Mouse (Mus musculus): Measurements from ENCODE around the gene Gpc6. TPM values are rescaled to one million over a fixed set of nuclear protein-coding genes. Genes with fewer than 3 reads are reported as not detected.

Gene Gpc6
- polyA plus RNA-seq, 1 experiment from 2014 or later, result 16.8 TPM

- H3K27ac ChIP-seq (replicated peaks; ENCODE audit: low read depth, low read length), result no peak overlapping the region
- no peaks in the 10 kb centered on the region for H3K27me3 ChIP-seq (ENCODE audit: control insufficient read depth, insufficient read depth, low read length)
- no peak for ATAC-seq (ENCODE audit: low FRiP score, low TSS enrichment)
- H3K9me3 ChIP-seq (ENCODE audit: control insufficient read depth, low read length), result no peaks in the 10 kb centered on the region
- 94% methylated on average over 3 of the region's 3 CpGs for WGBS
- no peak for DNase-seq
- no peaks in the 10 kb centered on the region for H3K4me1 ChIP-seq (ENCODE audit: control insufficient read depth, insufficient read depth, low read length)
- H3K9ac ChIP-seq (replicated peaks; ENCODE audit: low read length), result no peak overlapping the region
- H3K36me3 ChIP-seq (ENCODE audit: control insufficient read depth, insufficient read depth, low read length), result no peaks in the 10 kb centered on the region
- H3K4me3 ChIP-seq (replicated peaks; ENCODE audit: low read depth, low read length), result no peak overlapping the region
- H3K4me2 ChIP-seq (ENCODE audit: low read length), result no peak overlapping the region
Observed at GRCm38 (mm10) chr14:117203960-117204359, 278.8 kb downstream of the Gpc6 start.

GRCm38 (mm10) chr14:117214373-117214772 lies 289.3 kb downstream of the Gpc6 start:
- Histone ChIP-seq H3K4me2 (ENCODE audit: low read length) (no peak overlapping the region), H3K27ac (replicated peaks; ENCODE audit: low read depth, low read length) (no peak overlapping the region), H3K4me3 (replicated peaks; ENCODE audit: low read depth, low read length) (no peak overlapping the region), H3K9ac (replicated peaks; ENCODE audit: low read length) (no peak overlapping the region), H3K36me3 (ENCODE audit: control insufficient read depth, insufficient read depth, low read length) (no peaks in the 10 kb centered on the region), H3K4me1 (ENCODE audit: control insufficient read depth, insufficient read depth, low read length) (no peaks in the 10 kb centered on the region), H3K27me3 (ENCODE audit: control insufficient read depth, insufficient read depth, low read length) (no peaks in the 10 kb centered on the region), H3K9me3 (ENCODE audit: control insufficient read depth, low read length) (no peaks in the 10 kb centered on the region)
- no peak for DNase-seq
- no peak for ATAC-seq (ENCODE audit: low FRiP score, low TSS enrichment)

DNA sequence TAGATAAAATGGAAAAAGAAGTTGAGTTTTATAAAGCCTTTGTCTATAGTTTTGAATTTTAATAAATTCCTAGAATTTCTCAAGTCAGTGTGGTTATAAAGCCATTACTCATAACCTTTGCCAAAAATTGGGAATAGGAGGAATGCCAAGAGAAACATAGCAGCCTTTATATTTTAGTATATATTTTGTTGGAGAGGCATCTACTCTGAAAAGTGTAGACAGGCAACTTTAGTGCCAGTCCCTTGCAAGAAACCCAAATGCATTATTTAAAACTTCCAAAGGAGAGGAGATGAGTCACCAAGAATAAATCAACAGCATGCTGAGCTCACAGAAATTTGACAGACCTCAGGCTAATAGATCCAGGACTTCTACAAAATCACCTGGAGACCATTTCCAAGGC lies 301.8 kb downstream of the Gpc6 start:
- Histone ChIP-seq H3K4me3 (replicated peaks; ENCODE audit: low read depth, low read length) (no peak overlapping the region), H3K36me3 (ENCODE audit: control insufficient read depth, insufficient read depth, low read length) (no peaks in the 10 kb centered on the region), H3K4me1 (ENCODE audit: control insufficient read depth, insufficient read depth, low read length) (no peaks in the 10 kb centered on the region), H3K27me3 (ENCODE audit: control insufficient read depth, insufficient read depth, low read length) (no peaks in the 10 kb centered on the region), H3K4me2 (ENCODE audit: low read length) (no peak overlapping the region), H3K9me3 (ENCODE audit: control insufficient read depth, low read length) (no peaks in the 10 kb centered on the region), H3K9ac (replicated peaks; ENCODE audit: low read length) (no peak overlapping the region), H3K27ac (replicated peaks; ENCODE audit: low read depth, low read length) (no peak overlapping the region)
- DNase-seq (no peak), ATAC-seq (ENCODE audit: low FRiP score, low TSS enrichment) (no peak)

GRCm38 (mm10) chr14:117230476-117230875 lies 305.4 kb downstream of the Gpc6 start:
- no peak overlapping the region for H3K4me2 ChIP-seq (ENCODE audit: low read length)
- H3K9me3 ChIP-seq (ENCODE audit: control insufficient read depth, low read length), result no peaks in the 10 kb centered on the region
- H3K4me1 ChIP-seq (ENCODE audit: control insufficient read depth, insufficient read depth, low read length), result no peaks in the 10 kb centered on the region
- 65% methylated on average over 4 of the region's 4 CpGs for WGBS
- H3K27me3 ChIP-seq (ENCODE audit: control insufficient read depth, insufficient read depth, low read length), result no peaks in the 10 kb centered on the region
- H3K27ac ChIP-seq (replicated peaks; ENCODE audit: low read depth, low read length), result no peak overlapping the region
- no peak for DNase-seq
- no peak for ATAC-seq (ENCODE audit: low FRiP score, low TSS enrichment)
- no peaks in the 10 kb centered on the region for H3K36me3 ChIP-seq (ENCODE audit: control insufficient read depth, insufficient read depth, low read length)
- no peak overlapping the region for H3K4me3 ChIP-seq (replicated peaks; ENCODE audit: low read depth, low read length)
- no peak overlapping the region for H3K9ac ChIP-seq (replicated peaks; ENCODE audit: low read length)

GRCm38 (mm10) chr14:117238226-117238625 lies 313.1 kb downstream of the Gpc6 start:
- H3K4me2 ChIP-seq (ENCODE audit: low read length), result no peak overlapping the region
- WGBS, result 75% methylated on average over 6 of the region's 6 CpGs
- no peak overlapping the region for H3K27ac ChIP-seq (replicated peaks; ENCODE audit: low read depth, low read length)
- ATAC-seq (ENCODE audit: low FRiP score, low TSS enrichment), result no peak
- no peaks in the 10 kb centered on the region for H3K27me3 ChIP-seq (ENCODE audit: control insufficient read depth, insufficient read depth, low read length)
- H3K9ac ChIP-seq (replicated peaks; ENCODE audit: low read length), result no peak overlapping the region
- no peak overlapping the region for H3K4me3 ChIP-seq (replicated peaks; ENCODE audit: low read depth, low read length)
- DNase-seq, result no peak
- H3K36me3 ChIP-seq (ENCODE audit: control insufficient read depth, insufficient read depth, low read length), result no peaks in the 10 kb centered on the region
- no peaks in the 10 kb centered on the region for H3K9me3 ChIP-seq (ENCODE audit: control insufficient read depth, low read length)
- H3K4me1 ChIP-seq (ENCODE audit: control insufficient read depth, insufficient read depth, low read length), result no peaks in the 10 kb centered on the region

- Histone ChIP-seq H3K9me3 (ENCODE audit: control insufficient read depth, low read length) (no peaks in the 10 kb centered on the region), H3K27me3 (ENCODE audit: control insufficient read depth, insufficient read depth, low read length) (no peaks in the 10 kb centered on the region), H3K4me1 (ENCODE audit: control insufficient read depth, insufficient read depth, low read length) (no peaks in the 10 kb centered on the region), H3K36me3 (ENCODE audit: control insufficient read depth, insufficient read depth, low read length) (no peaks in the 10 kb centered on the region), H3K4me2 (ENCODE audit: low read length) (no peak overlapping the region), H3K4me3 (replicated peaks; ENCODE audit: low read depth, low read length) (no peak overlapping the region), H3K27ac (replicated peaks; ENCODE audit: low read depth, low read length) (no peak overlapping the region), H3K9ac (replicated peaks; ENCODE audit: low read length) (no peak overlapping the region)
- ATAC-seq (ENCODE audit: low FRiP score, low TSS enrichment), result no peak
- DNase-seq, result no peak
- WGBS, result 95% methylated on average over 8 of the region's 8 CpGs
Observed at GRCm38 (mm10) chr14:117239694-117240427, 314.7 kb downstream of the Gpc6 start.

DNA sequence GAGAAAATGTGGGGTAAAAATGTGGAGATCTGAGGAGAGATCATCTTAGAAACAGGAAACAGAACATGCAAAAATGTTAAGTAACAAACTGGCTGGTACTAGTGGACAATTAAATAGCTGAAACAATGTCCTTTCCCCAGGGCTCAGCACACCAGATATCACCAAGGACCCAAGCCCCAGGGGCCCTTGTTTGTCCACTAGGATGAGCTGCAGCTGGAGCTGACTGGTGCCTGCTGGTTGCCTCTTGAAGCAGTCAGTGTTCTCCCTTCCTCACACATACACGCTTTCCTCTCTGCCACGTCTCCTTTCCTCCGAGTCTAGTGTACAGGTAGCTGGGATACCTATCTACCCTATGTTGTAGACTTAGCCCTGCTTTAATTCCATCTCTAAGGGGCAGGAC lies 320.5 kb downstream of the Gpc6 start:
- DNase-seq (no peak), ATAC-seq (ENCODE audit: low FRiP score, low TSS enrichment) (no peak)
- no peak overlapping the region for H3K27ac ChIP-seq (replicated peaks; ENCODE audit: low read depth, low read length)
- 93% methylated on average over 3 of the region's 3 CpGs for WGBS
- H3K27me3 ChIP-seq (ENCODE audit: control insufficient read depth, insufficient read depth, low read length), result no peaks in the 10 kb centered on the region
- no peaks in the 10 kb centered on the region for H3K36me3 ChIP-seq (ENCODE audit: control insufficient read depth, insufficient read depth, low read length)
- no peaks in the 10 kb centered on the region for H3K4me1 ChIP-seq (ENCODE audit: control insufficient read depth, insufficient read depth, low read length)
- no peak overlapping the region for H3K9ac ChIP-seq (replicated peaks; ENCODE audit: low read length)
- H3K4me2 ChIP-seq (ENCODE audit: low read length), result no peak overlapping the region
- no peak overlapping the region for H3K4me3 ChIP-seq (replicated peaks; ENCODE audit: low read depth, low read length)
- no peaks in the 10 kb centered on the region for H3K9me3 ChIP-seq (ENCODE audit: control insufficient read depth, low read length)

DNA sequence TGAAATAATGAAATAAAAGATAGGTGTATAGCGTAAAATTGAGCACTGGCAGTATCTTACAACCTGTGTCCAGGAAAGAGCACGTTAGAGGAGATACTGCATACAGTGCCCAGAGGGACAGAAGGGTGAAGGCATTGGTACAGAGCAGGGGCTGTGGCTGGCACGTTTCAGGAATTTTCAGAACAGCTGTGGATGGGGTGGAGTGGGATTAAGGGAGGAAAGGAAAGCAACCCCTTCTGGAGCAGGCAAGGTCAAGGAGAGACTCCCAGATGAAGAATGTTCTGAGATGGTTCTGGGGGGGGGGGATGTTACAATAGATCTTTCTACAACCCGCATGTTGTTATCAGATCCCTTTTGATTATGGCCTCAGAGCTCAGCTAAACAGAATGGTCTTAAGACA lies 331.1 kb downstream of the Gpc6 start:
- ATAC-seq (ENCODE audit: low FRiP score, low TSS enrichment), result no peak; the same call in 1 of the 2 replicates
- no peaks in the 10 kb centered on the region for H3K36me3 ChIP-seq (ENCODE audit: control insufficient read depth, insufficient read depth, low read length)
- no peaks in the 10 kb centered on the region for H3K9me3 ChIP-seq (ENCODE audit: control insufficient read depth, low read length)
- no peak overlapping the region for H3K27ac ChIP-seq (replicated peaks; ENCODE audit: low read depth, low read length)
- H3K27me3 ChIP-seq (ENCODE audit: control insufficient read depth, insufficient read depth, low read length), result no peaks in the 10 kb centered on the region
- no peaks in the 10 kb centered on the region for H3K4me1 ChIP-seq (ENCODE audit: control insufficient read depth, insufficient read depth, low read length)
- no peak for DNase-seq
- WGBS, result 84% methylated on average over 4 of the region's 4 CpGs
- no peak overlapping the region for H3K9ac ChIP-seq (replicated peaks; ENCODE audit: low read length)
- no peak overlapping the region for H3K4me3 ChIP-seq (replicated peaks; ENCODE audit: low read depth, low read length)
- H3K4me2 ChIP-seq (ENCODE audit: low read length), result no peak overlapping the region

DNA sequence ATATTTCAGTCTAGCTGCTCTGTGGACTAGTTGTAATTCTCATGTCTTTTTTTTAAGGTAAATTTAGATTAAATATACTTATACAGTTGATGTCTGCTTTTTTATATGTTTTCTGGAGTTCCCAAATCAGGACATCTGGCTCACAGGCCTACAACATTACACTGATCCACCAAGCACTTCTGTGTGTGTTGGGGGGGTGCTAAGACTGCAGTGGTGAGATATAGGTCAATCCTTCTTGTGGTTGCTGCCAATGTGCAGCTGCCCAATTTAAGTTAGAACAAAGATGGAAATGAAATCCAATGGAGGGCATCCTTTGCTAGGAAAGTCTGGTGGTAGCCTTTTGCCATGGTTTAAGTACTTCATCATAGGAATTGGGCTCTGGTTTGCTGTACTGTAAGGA lies 340.5 kb downstream of the Gpc6 start:
- no peaks in the 10 kb centered on the region for H3K9me3 ChIP-seq (ENCODE audit: control insufficient read depth, low read length)
- no peaks in the 10 kb centered on the region for H3K36me3 ChIP-seq (ENCODE audit: control insufficient read depth, insufficient read depth, low read length)
- H3K4me1 ChIP-seq (ENCODE audit: control insufficient read depth, insufficient read depth, low read length), result no peaks in the 10 kb centered on the region
- no peak overlapping the region for H3K4me3 ChIP-seq (replicated peaks; ENCODE audit: low read depth, low read length)
- H3K9ac ChIP-seq (replicated peaks; ENCODE audit: low read length), result no peak overlapping the region
- no peak overlapping the region for H3K4me2 ChIP-seq (ENCODE audit: low read length)
- no peak for DNase-seq
- ATAC-seq (ENCODE audit: low FRiP score, low TSS enrichment), result no peak
- no peak overlapping the region for H3K27ac ChIP-seq (replicated peaks; ENCODE audit: low read depth, low read length)
- no peaks in the 10 kb centered on the region for H3K27me3 ChIP-seq (ENCODE audit: control insufficient read depth, insufficient read depth, low read length)

Data from midbrain, embryonic 14.5 days (tissue).